Mouse (Mus musculus) lung, adult 2 months (tissue): ENCODE measurements around the gene Nisch.

Experiments
- CTCF ChIP-seq: fragments of 200-500 bp; IDR thresholded peaks from 2 replicates; pipeline ENCODE4 v1.5.1; 2011; ENCODE audit warnings: mild to moderate bottlenecking, low read length, control low read depth; ENCODE audit not compliant: insufficient read depth
- POLR2A ChIP-seq: fragments of 200-500 bp; IDR thresholded peaks from 2 replicates; pipeline ENCODE4 v1.6.1; 2011; ENCODE audit warnings: low read depth, mild to moderate bottlenecking, control low read depth, low read length, borderline replicate concordance; ENCODE audit errors: extremely low read depth

GRCm38 (mm10) chr14:31184195-31184594 lies 32.6 kb downstream of the Nisch start:
- TF ChIP-seq CTCF (no peak), POLR2A (no peak)
